Comparison of ENCODE assay signal across 20 mouse cellular contexts in the genomic region with DNA sequence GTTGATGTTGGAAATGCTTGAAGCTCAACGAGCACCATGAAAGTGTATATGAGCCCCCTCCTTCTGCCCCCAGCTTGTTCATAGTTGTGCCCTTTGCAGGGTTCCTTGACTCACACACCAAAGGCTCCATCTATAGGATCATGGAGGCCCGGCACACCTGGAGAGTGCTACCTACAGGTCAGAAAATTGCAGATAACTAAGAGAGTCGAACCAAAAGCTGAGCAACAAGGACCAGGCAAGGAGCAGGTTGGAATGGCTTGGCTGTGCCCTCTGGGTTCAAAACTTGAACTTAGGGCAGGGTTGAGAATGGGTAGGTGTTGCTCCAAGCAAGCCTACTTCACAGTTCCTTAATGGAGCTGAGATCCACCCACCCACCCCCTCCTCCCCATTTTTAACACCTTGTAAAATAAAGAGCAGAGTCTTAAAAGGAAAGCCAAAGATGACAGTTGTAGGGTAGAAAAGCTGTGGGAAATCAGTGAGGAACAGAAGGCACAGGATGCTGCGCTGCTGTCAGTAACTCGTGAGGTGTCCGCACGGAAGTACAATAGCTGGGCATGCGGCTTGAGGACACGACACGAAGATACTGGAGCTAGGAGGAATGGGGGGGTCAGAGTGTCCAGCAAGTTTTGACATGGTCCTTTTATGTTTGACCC.
DNase-seq lines count a peak whose midpoint lies in the region; ATAC-seq and TF ChIP-seq lines count a peak whose summit lies in the region.
"Had no signal": no experiment of that assay in that cellular context is flagged by ENCODE, and none has a peak within 500 bp of the region (broad histone marks: within the 10 kb centered on the region; RNA-seq: fewer than 3 reads in every experiment).

No protein-coding gene starts in this region.

- TF ChIP-seq CTCF in left cerebral cortex, adult 2 months (IDR thresholded peaks at IDR 0.05): no peak

- no peak for DNase-seq in frontal cortex, postnatal 10 days (ENCODE audit: low spot score in 2 of 2)
- no peak for DNase-seq in left cerebral cortex, adult 2 months (ENCODE audit: extremely low spot score in 1 of 2, low spot score in 2 of 2)
- no peak for DNase-seq in left cerebral cortex, postnatal 4 days
- peak; percentile 15 to 46 for DNase-seq in right cerebral cortex, postnatal 36 days (ENCODE audit: low spot score in 2 of 2)
- no peak for DNase-seq in right cerebral cortex, postnatal 25 days
- DNase-seq: adrenal gland, adult 8-10 months; adrenal gland, postnatal 25 days; cerebellum, adult 18-20 months; cerebellum, adult 9-10 months; cerebellum, postnatal 14 days; forebrain, postnatal 0 days; gastrocnemius, postnatal 10 days; gastrocnemius, postnatal 36 days had no signal

- peak overlapping the region; percentile 24; the same call in 1 of the 2 replicates for H3K27ac ChIP-seq in left cerebral cortex, adult 2 months
- H3K27ac ChIP-seq: forebrain, embryonic 10.5 days; hindbrain, embryonic 10.5 days; hindbrain, embryonic 13.5 days had no signal

- ATAC-seq in frontal cortex, adult (ENCODE audit: low TSS enrichment): 0 out of 2 replicates have a peak, but pooled peaks have one; percentile 41
- ATAC-seq: activated CD4-positive, CD25-positive, alpha-beta regulatory T cell, adult 4 months; forebrain, embryonic 14.5 days; forebrain, postnatal 0 days; hindbrain, embryonic 16.5 days had no signal

- H3K4me3 ChIP-seq in left cerebral cortex, adult 2 months: no peak overlapping the region
- H3K4me3 ChIP-seq: forebrain, embryonic 10.5 days; hindbrain, embryonic 10.5 days; hindbrain, embryonic 13.5 days had no signal

- intact Hi-C loops in left cerebral cortex, adult 2 months (cut with DNase I): loop anchor here (5.0 kb wide), 2 partner anchors 49 to 481 kb away; no protein-coding TSS in a partner anchor
- intact Hi-C loops in left cerebral cortex, postnatal 4 days (cut with DNase I): no loop called here

Comparison
In these comparisons a context has a peak if more than half of its experiments do, and no peak if none do; other contexts are left out.
1. DNase-seq: peak in right cerebral cortex, postnatal 36 days (2 of 2); none in frontal cortex, postnatal 10 days (0 of 2), left cerebral cortex, adult 2 months (0 of 2), left cerebral cortex, postnatal 4 days (single experiment) and right cerebral cortex, postnatal 25 days (single experiment).